Mouse (Mus musculus): ENCODE measurements at regions not wholly inside any gene's neighbourhood (a gene's known extent, or its start where the extent isn't known, plus 50 kb on each side); places are given as distances from the start of the nearest gene placed in this dataset.

DNA sequence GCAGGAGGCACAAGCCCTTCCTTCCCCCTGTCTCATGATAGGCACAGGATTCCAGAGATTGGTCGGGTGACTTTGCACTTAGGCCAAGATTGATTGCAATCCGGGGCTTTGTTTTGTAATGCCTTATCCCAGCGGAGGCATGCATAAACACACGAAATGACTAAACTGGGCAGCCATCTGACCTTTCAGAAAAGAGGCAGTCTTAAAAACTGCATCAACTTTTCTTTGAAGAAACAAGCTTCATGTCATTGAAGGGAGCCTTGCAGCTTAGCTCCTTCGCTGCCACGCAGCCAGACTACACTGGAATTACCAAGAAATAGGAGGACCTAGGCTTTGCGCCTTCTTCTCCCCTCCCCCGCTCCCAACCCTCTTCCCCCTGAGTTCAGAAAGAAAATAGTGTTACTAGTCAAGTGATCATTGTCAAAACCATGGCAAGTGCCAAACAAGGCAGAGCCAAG lies 67.7 kb upstream of the BC052040 start:
- Histone ChIP-seq H3K4me3 (ENCODE audit: control insufficient read depth, insufficient read depth, low read length) (no peak overlapping the region), H3K27me3 (ENCODE audit: control insufficient read depth, insufficient read depth, low read length) (no peaks in the 10 kb centered on the region), H3K27ac (ENCODE audit: control insufficient read depth, insufficient read depth, low read length) (no peak overlapping the region), H3K36me3 (ENCODE audit: control insufficient read depth, insufficient read depth, low read length) (no peaks in the 10 kb centered on the region), H3K4me1 (replicated peaks; ENCODE audit: control insufficient read depth, insufficient read depth, low read length) (no peaks in the 10 kb centered on the region)
- DNase-seq: no peak
- 48% methylated on average over 8 of the region's 8 CpGs for WGBS
- no peak for TF ChIP-seq POLR2A (IDR thresholded peaks at IDR 0.05; ENCODE audit: control insufficient read depth, extremely low read depth, insufficient read depth, low read length, poor library complexity)
- no peak for TF ChIP-seq CTCF (IDR thresholded peaks at IDR 0.05; ENCODE audit: borderline replicate concordance, control insufficient read depth, extremely low read depth, insufficient read depth, low read length, poor library complexity)

DNA sequence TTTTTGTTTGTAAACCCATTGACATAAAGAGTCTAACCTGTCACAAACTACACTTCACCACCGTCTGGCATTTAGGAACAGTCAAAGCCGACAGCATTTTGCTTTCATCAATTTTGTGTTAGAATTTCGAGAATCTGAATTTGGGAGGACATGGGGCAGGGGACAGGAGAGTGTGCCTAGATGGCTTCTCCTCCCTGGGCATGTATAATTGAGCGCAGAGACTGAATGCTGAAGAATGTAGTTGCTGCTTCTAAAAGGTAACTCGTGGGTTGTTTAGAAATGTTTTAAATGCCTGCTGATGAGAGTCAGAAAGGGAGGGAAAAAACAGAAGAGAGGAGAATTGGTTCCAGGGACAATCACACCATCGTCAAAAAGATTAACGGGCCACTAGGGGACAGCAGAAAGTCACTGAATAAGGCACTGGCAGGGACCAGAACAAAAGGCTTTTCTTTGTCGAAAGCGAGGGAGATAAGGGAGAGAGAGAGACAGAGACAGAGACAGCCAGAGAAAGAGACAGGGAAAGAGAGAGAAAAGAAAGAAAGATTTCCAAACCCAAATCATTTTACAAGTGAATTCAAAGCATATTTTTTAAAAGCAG lies 66.6 kb upstream of the BC052040 start:
- 23% methylated on average over 9 of the region's 9 CpGs for WGBS
- no peaks in the 10 kb centered on the region for H3K4me1 ChIP-seq (replicated peaks; ENCODE audit: control insufficient read depth, insufficient read depth, low read length)
- no peak overlapping the region for H3K4me3 ChIP-seq (ENCODE audit: control insufficient read depth, insufficient read depth, low read length)
- DNase-seq: no peak
- H3K36me3 ChIP-seq (ENCODE audit: control insufficient read depth, insufficient read depth, low read length): no peaks in the 10 kb centered on the region
- no peak overlapping the region for H3K27ac ChIP-seq (ENCODE audit: control insufficient read depth, insufficient read depth, low read length)
- H3K27me3 ChIP-seq (ENCODE audit: control insufficient read depth, insufficient read depth, low read length): no peaks in the 10 kb centered on the region
- no peak for TF ChIP-seq POLR2A (IDR thresholded peaks at IDR 0.05; ENCODE audit: control insufficient read depth, extremely low read depth, insufficient read depth, low read length, poor library complexity)
- no peak for TF ChIP-seq CTCF (IDR thresholded peaks at IDR 0.05; ENCODE audit: borderline replicate concordance, control insufficient read depth, extremely low read depth, insufficient read depth, low read length, poor library complexity)

DNA sequence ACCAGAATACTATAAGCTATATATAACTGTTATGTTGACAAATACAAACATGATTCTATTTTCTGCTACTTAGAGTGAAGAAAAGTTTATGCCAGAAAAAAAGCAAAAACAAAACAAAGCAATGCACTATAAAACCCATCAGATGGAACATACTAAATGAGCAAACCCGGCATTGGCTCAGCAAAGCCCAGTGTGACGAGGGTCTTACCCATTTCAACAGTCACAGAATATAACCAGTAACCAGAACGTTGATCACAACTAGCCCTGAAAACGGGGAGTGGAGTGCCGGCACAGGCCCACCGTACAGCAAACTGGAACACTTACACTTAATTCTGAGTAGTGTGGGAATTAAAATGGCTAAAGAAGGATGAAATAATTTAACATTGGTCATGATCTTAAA lies 66.0 kb upstream of the BC052040 start:
- WGBS: 88% methylated on average over 6 of the region's 6 CpGs
- Histone ChIP-seq H3K27ac (ENCODE audit: control insufficient read depth, insufficient read depth, low read length) (no peak overlapping the region), H3K36me3 (ENCODE audit: control insufficient read depth, insufficient read depth, low read length) (no peaks in the 10 kb centered on the region), H3K4me1 (replicated peaks; ENCODE audit: control insufficient read depth, insufficient read depth, low read length) (no peaks in the 10 kb centered on the region), H3K4me3 (ENCODE audit: control insufficient read depth, insufficient read depth, low read length) (no peak overlapping the region), H3K27me3 (ENCODE audit: control insufficient read depth, insufficient read depth, low read length) (no peaks in the 10 kb centered on the region)
- no peak for DNase-seq
- no peak for TF ChIP-seq POLR2A (IDR thresholded peaks at IDR 0.05; ENCODE audit: control insufficient read depth, extremely low read depth, insufficient read depth, low read length, poor library complexity)

DNA sequence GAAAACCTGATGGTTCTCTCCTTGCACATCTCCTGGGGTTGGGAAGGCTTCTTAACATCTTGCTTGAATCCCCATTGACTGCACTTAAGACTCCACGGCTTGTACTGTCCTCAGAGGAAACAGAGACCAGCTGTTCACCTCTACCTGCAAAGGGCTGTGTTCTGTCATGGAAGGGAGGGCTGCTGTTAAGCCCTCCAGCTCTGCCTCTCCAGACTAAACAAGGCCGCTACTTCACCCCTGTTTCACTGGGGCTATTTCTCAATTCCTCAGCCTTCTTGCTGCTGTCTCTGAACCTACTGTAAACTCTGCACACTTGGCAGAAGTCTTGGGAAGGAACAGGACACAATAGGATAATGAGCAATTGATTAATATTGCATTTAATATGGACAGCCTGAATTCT lies 64.7 kb upstream of the BC052040 start:
- H3K27me3 ChIP-seq (ENCODE audit: control insufficient read depth, insufficient read depth, low read length): no peaks in the 10 kb centered on the region
- TF ChIP-seq POLR2A (IDR thresholded peaks at IDR 0.05; ENCODE audit: control insufficient read depth, extremely low read depth, insufficient read depth, low read length, poor library complexity) (no peak), CTCF (IDR thresholded peaks at IDR 0.05; ENCODE audit: borderline replicate concordance, control insufficient read depth, extremely low read depth, insufficient read depth, low read length, poor library complexity) (no peak)
- no peaks in the 10 kb centered on the region for H3K36me3 ChIP-seq (ENCODE audit: control insufficient read depth, insufficient read depth, low read length)
- WGBS: 65% methylated on average over 2 of the region's 2 CpGs
- H3K4me3 ChIP-seq (ENCODE audit: control insufficient read depth, insufficient read depth, low read length): no peak overlapping the region
- DNase-seq: no peak
- H3K27ac ChIP-seq (ENCODE audit: control insufficient read depth, insufficient read depth, low read length): no peak overlapping the region
- H3K4me1 ChIP-seq (replicated peaks; ENCODE audit: control insufficient read depth, insufficient read depth, low read length): no peaks in the 10 kb centered on the region

DNA sequence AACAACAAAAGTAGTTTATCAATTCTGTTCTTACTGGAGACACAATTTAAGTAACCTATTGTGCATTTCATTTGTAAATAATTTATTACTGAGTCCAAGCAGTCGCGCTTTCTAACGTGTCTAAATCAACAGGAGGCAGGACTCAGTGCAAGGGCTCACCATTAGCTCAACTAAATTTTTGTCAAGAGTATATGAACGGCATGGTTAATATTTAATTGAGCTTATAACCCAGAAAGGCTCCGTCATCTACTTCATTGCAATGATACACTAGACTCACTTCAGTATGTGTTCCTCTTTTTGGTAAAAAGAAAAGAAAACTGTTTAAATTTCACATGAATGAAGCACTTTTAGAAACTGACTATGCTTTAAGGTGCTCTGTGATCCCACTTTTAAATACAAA lies 61.5 kb upstream of the BC052040 start:
- Histone ChIP-seq H3K27ac (ENCODE audit: control insufficient read depth, insufficient read depth, low read length) (no peak overlapping the region), H3K4me3 (ENCODE audit: control insufficient read depth, insufficient read depth, low read length) (no peak overlapping the region), H3K4me1 (replicated peaks; ENCODE audit: control insufficient read depth, insufficient read depth, low read length) (no peaks in the 10 kb centered on the region), H3K36me3 (ENCODE audit: control insufficient read depth, insufficient read depth, low read length) (no peaks in the 10 kb centered on the region), H3K27me3 (ENCODE audit: control insufficient read depth, insufficient read depth, low read length) (no peaks in the 10 kb centered on the region)
- TF ChIP-seq CTCF (IDR thresholded peaks at IDR 0.05; ENCODE audit: borderline replicate concordance, control insufficient read depth, extremely low read depth, insufficient read depth, low read length, poor library complexity) (no peak), POLR2A (IDR thresholded peaks at IDR 0.05; ENCODE audit: control insufficient read depth, extremely low read depth, insufficient read depth, low read length, poor library complexity) (no peak)
- DNase-seq: no peak
- WGBS: 81% methylated on average over 5 of the region's 5 CpGs

DNA sequence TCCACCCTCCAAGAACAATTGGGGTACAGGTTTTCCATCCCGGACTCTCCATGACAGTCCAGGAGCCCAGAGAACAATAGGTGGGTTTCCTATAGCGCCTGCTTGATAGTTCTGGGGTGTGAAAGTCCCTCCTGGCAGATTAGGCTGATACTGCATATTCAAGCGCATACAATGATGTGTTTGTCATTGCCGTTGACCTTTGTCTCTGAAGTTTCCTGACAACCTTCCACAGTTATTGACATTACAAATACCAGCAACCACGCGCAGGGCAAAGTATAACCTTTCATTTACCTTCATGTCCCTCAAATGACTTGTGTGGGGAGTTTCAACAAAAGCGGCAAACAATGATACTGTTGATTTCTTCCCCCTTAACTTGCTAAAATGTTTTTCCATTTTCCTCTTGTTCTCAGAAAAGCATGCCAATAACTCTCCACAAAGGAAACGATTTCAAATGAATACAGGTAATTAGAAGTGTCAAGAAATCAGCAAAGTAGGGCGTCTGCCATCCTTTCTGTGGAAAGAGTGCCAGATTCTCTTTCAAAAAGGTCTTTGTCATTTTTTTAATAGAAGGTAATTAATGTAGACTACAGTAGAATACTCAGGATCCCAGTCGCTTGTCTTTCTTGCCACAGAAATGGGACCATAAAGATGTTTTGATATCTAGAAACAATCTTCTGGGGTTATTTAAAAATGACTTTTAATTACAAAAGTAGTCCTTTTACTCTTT lies 60.9 kb upstream of the BC052040 start:
- Histone ChIP-seq H3K4me3 (ENCODE audit: control insufficient read depth, insufficient read depth, low read length) (no peak overlapping the region), H3K27ac (ENCODE audit: control insufficient read depth, insufficient read depth, low read length) (no peak overlapping the region), H3K27me3 (ENCODE audit: control insufficient read depth, insufficient read depth, low read length) (no peaks in the 10 kb centered on the region), H3K4me1 (replicated peaks; ENCODE audit: control insufficient read depth, insufficient read depth, low read length) (no peaks in the 10 kb centered on the region), H3K36me3 (ENCODE audit: control insufficient read depth, insufficient read depth, low read length) (no peaks in the 10 kb centered on the region)
- WGBS: 71% methylated on average over 10 of the region's 10 CpGs
- TF ChIP-seq CTCF (IDR thresholded peaks at IDR 0.05; ENCODE audit: borderline replicate concordance, control insufficient read depth, extremely low read depth, insufficient read depth, low read length, poor library complexity): no peak
- TF ChIP-seq POLR2A (IDR thresholded peaks at IDR 0.05; ENCODE audit: control insufficient read depth, extremely low read depth, insufficient read depth, low read length, poor library complexity): no peak
- DNase-seq: no peak

Data from thymus, adult 2 months (tissue).